Mouse (Mus musculus): ENCODE measurements at regions not wholly inside any gene's neighbourhood (a gene's known extent, or its start where the extent isn't known, plus 50 kb on each side); places are given as distances from the start of the nearest gene placed in this dataset.

GRCm38 (mm10) chr4:34337852-34338251 is 212.9 kb upstream of the Akirin2 start:
- DNase-seq, result no peak

GRCm38 (mm10) chr4:34340057-34340456 is 210.7 kb upstream of the Akirin2 start:
- DNase-seq, result no peak

GRCm38 (mm10) chr4:34371281-34372032 is 179.3 kb upstream of the Akirin2 start:
- DNase-seq, result no peak

- DNase-seq, result no peak
These were observed 164.3 kb upstream of the Akirin2 start for GRCm38 (mm10) chr4:34386338-34386967.

- no peak for DNase-seq
These were observed 159.2 kb upstream of the Akirin2 start for GRCm38 (mm10) chr4:34391499-34391898.

GRCm38 (mm10) chr4:34403061-34403460 is 147.7 kb upstream of the Akirin2 start:
- no peak for DNase-seq

GRCm38 (mm10) chr4:34407181-34407580 is 143.6 kb upstream of the Akirin2 start:
- no peak for DNase-seq

GRCm38 (mm10) chr4:34420970-34421369 is 129.8 kb upstream of the Akirin2 start:
- no peak for DNase-seq

GRCm38 (mm10) chr4:34424131-34424646 is 126.5 kb upstream of the Akirin2 start:
- no peak for DNase-seq

- no peak for DNase-seq
These were observed 121.7 kb upstream of the Akirin2 start for GRCm38 (mm10) chr4:34429003-34429402.

- no peak for DNase-seq
These were observed 121.1 kb upstream of the Akirin2 start for GRCm38 (mm10) chr4:34429456-34430235.

- DNase-seq, result peak; percentile 27
These were observed 113.4 kb upstream of the Akirin2 start for GRCm38 (mm10) chr4:34437316-34437715.

GRCm38 (mm10) chr4:34449582-34449981 is 101.2 kb upstream of the Akirin2 start:
- DNase-seq, result no peak

GRCm38 (mm10) chr4:34462591-34462990 is 88.1 kb upstream of the Akirin2 start:
- no peak for DNase-seq

GRCm38 (mm10) chr4:34465845-34466244 is 84.9 kb upstream of the Akirin2 start:
- DNase-seq, result no peak

- no peak for DNase-seq
These were observed 84.4 kb upstream of the Akirin2 start for GRCm38 (mm10) chr4:34466309-34466708.

GRCm38 (mm10) chr4:34468096-34468495 is 82.6 kb upstream of the Akirin2 start:
- no peak for DNase-seq

- DNase-seq, result no peak
These were observed 74.8 kb upstream of the Akirin2 start for GRCm38 (mm10) chr4:34475792-34476448.

- no peak for DNase-seq
These were observed 66.5 kb upstream of the Akirin2 start for GRCm38 (mm10) chr4:34484273-34484672.

GRCm38 (mm10) chr4:34485574-34485973 is 65.2 kb upstream of the Akirin2 start:
- no peak for DNase-seq

- no peak for DNase-seq
These were observed 55.6 kb upstream of the Akirin2 start for GRCm38 (mm10) chr4:34494961-34495723.

GRCm38 (mm10) chr4:34498325-34498724 is 52.4 kb upstream of the Akirin2 start:
- DNase-seq, result no peak

Measured in adrenal gland, postnatal 25 days (tissue).